Mouse (Mus musculus): ENCODE data around the gene Nebl. TPM values are rescaled to one million over a fixed set of nuclear protein-coding genes. Genes with fewer than 3 reads are reported as not detected.

Gene Nebl
- total RNA-seq, 2 experiments from 2014 or later, result 0.38 TPM; not detected in 1

GRCm38 (mm10) chr2:17643869-17644268 lies 87.4 kb downstream of the Nebl start:
- no peak for ATAC-seq (replicated peaks; ENCODE audit: low FRiP score, poor library complexity, severe bottlenecking)

GRCm38 (mm10) chr2:17642770-17643169 lies 88.5 kb downstream of the Nebl start:
- ATAC-seq (replicated peaks; ENCODE audit: low FRiP score, poor library complexity, severe bottlenecking), result no peak

GRCm38 (mm10) chr2:17640861-17641260 lies 90.4 kb downstream of the Nebl start:
- no peak for ATAC-seq (replicated peaks; ENCODE audit: low FRiP score, poor library complexity, severe bottlenecking)

GRCm38 (mm10) chr2:17638631-17639030 lies 92.6 kb downstream of the Nebl start:
- ATAC-seq (replicated peaks; ENCODE audit: low FRiP score, poor library complexity, severe bottlenecking), result no peak

- no peak for ATAC-seq (replicated peaks; ENCODE audit: low FRiP score, poor library complexity, severe bottlenecking)
Observed at GRCm38 (mm10) chr2:17623931-17624330, 107.3 kb downstream of the Nebl start.

- ATAC-seq (replicated peaks; ENCODE audit: low FRiP score, poor library complexity, severe bottlenecking), result no peak
Observed at GRCm38 (mm10) chr2:17610259-17610658, 121.0 kb downstream of the Nebl start.

GRCm38 (mm10) chr2:17603573-17603972 lies 127.7 kb downstream of the Nebl start:
- no peak for ATAC-seq (replicated peaks; ENCODE audit: low FRiP score, poor library complexity, severe bottlenecking)

- ATAC-seq (replicated peaks; ENCODE audit: low FRiP score, poor library complexity, severe bottlenecking), result no peak
Observed at GRCm38 (mm10) chr2:17600652-17601051, 130.6 kb downstream of the Nebl start.

GRCm38 (mm10) chr2:17599860-17600259 lies 131.4 kb downstream of the Nebl start:
- no peak for ATAC-seq (replicated peaks; ENCODE audit: low FRiP score, poor library complexity, severe bottlenecking)

GRCm38 (mm10) chr2:17597932-17598331 lies 133.3 kb downstream of the Nebl start:
- no peak for ATAC-seq (replicated peaks; ENCODE audit: low FRiP score, poor library complexity, severe bottlenecking)

- ATAC-seq (replicated peaks; ENCODE audit: low FRiP score, poor library complexity, severe bottlenecking), result no peak
Observed at GRCm38 (mm10) chr2:17589669-17590068, 141.6 kb downstream of the Nebl start.

- no peak for ATAC-seq (replicated peaks; ENCODE audit: low FRiP score, poor library complexity, severe bottlenecking)
Observed at GRCm38 (mm10) chr2:17585329-17585992, 145.8 kb downstream of the Nebl start.

- ATAC-seq (replicated peaks; ENCODE audit: low FRiP score, poor library complexity, severe bottlenecking), result no peak
Observed at GRCm38 (mm10) chr2:17575648-17576047, 155.6 kb downstream of the Nebl start.

- ATAC-seq (replicated peaks; ENCODE audit: low FRiP score, poor library complexity, severe bottlenecking), result no peak
Observed at GRCm38 (mm10) chr2:17571716-17572115, 159.5 kb downstream of the Nebl start.

- no peak for ATAC-seq (replicated peaks; ENCODE audit: low FRiP score, poor library complexity, severe bottlenecking)
Observed at GRCm38 (mm10) chr2:17558889-17559742, 172.1 kb downstream of the Nebl start.

- no peak for ATAC-seq (replicated peaks; ENCODE audit: low FRiP score, poor library complexity, severe bottlenecking)
Observed at GRCm38 (mm10) chr2:17549895-17550558, 181.2 kb downstream of the Nebl start.

- no peak for ATAC-seq (replicated peaks; ENCODE audit: low FRiP score, poor library complexity, severe bottlenecking)
Observed at GRCm38 (mm10) chr2:17546354-17546948, 184.8 kb downstream of the Nebl start.

- no peak for ATAC-seq (replicated peaks; ENCODE audit: low FRiP score, poor library complexity, severe bottlenecking)
Observed at GRCm38 (mm10) chr2:17539737-17540136, 191.5 kb downstream of the Nebl start.

GRCm38 (mm10) chr2:17538493-17538892 lies 192.8 kb downstream of the Nebl start:
- ATAC-seq (replicated peaks; ENCODE audit: low FRiP score, poor library complexity, severe bottlenecking), result no peak

- ATAC-seq (replicated peaks; ENCODE audit: low FRiP score, poor library complexity, severe bottlenecking), result no peak
Observed at GRCm38 (mm10) chr2:17531355-17532105, 199.7 kb downstream of the Nebl start.
